Mouse (Mus musculus) spleen, postnatal 10 days (tissue): ENCODE data around the gene Klhl5.
A peak's percentile ranks its signal among the peaks of the same experiment; 100 is the strongest.

Experiments used
- DNase-seq, 2 experiments: peaks; one replicate each; pipeline ENCODE4 v3.0.0; 2021 to 2022; ENCODE audit warnings: low spot score in 2 of 2

Gene Klhl5

DNA sequence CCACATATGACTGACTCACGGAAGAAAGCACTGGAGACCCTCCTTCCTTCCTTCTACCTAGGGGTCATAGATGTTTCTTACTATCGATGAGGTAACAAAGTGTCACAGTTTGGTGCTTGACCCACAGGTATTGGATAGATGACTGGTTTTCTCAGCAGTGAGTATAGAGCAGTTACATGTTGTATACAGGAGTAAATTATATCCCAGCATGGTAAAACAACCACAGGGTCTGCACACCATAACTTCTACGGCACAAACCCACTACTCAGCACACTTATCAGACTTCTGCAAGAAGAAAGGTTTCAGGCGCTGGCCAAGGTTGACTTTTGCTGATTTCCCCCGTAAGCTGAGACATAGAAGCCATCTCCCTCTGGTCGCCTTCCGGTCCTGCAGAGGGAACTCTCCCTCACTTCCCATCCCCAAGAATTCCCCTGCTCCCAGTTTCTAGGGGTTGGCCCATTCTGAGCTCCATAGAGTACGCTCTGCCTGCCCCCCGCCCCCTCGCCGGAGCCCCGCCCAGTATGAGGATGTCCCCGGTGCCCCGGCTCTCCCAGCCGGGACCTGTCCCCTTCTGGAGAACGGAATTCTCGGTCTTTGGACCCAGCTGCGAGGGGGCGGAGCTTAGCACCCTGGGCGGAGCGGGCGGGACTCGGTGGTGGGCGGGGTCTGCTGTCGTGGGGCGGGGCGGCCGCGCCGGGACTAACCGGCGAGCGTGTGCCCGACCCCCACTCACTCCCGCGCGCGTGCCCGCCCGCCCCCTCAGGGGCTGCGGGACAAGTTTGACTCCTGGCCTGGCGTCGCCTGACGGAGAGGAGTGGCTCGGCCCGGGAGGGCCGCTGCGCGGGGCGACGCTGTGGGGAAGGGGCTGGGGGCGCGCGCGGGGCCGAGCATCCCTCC lies at the start of gene Klhl5:
Klhl5 (plus strand) TSS at position 664 of the 897 bp plus-strand sequence.
- DNase-seq, result peak; percentile 72 to 90

DNA sequence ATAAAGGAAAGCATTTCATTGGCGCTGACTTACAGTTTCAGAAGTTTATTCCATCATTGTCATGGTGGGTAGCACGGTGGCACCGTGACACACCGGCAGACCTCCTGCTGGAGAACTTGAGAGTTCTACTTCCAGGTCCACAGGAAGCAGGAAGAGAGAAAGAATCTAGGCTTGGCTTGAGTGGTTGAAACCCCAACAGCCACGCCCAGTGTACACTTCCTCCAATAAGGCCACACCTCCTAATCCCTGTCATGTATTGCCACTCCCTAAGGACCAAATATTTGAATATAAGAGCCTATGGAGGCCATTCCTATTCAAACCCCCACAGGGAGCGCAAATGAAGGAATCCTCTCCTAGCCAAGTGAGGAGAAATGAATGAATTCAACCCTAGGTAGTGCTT lies 49.7 kb upstream of the Klhl5 start:
- DNase-seq, result no peak

- no peak for DNase-seq
These were observed 47.5 kb upstream of the Klhl5 start for GRCm38 (mm10) chr5:65059806-65060205.

DNA sequence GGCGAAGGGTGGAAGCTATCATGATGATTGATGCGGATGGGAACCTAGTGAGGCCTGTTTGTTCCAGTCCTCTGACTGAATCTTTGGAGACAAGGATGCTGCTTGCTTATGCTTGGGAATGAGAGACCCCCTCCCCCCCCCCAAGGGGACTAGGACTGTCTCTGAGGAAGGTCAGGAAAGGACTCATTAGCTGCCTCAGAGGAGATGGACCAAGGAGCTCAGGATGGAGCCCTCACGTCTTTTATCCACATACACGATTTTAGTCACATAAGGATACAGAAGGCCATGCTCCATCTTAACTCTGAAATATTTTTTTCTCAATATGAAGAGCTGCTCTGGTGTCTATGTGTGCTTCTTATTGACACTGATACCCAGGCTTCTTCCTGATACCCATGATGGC lies 45.1 kb upstream of the Klhl5 start:
- DNase-seq, result no peak

DNA sequence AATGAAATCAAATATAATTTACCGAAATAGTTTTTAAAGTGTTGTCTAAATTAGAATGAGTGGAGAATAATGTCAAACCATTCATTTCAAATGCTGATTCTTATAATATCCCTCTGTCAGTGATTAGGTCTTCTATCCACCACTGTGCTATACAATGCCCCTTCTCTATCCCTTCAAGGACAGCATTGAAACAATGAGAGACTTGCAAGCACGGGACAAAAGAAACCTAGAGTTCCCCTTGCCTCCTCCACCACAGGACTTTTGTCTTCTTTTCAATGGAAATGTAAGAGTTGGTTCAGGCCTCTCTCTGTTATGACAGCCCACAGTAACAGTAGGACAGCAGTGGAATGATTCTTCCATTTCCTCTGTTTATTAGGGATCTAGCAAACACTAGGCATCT lies 44.1 kb upstream of the Klhl5 start:
- no peak for DNase-seq

GRCm38 (mm10) chr5:65068166-65068565 lies 39.2 kb upstream of the Klhl5 start:
- DNase-seq, result no peak

- DNase-seq, result no peak
These were observed 37.5 kb upstream of the Klhl5 start for GRCm38 (mm10) chr5:65069872-65070271.

GRCm38 (mm10) chr5:65071689-65072118 lies 35.6 kb upstream of the Klhl5 start:
- no peak for DNase-seq

DNA sequence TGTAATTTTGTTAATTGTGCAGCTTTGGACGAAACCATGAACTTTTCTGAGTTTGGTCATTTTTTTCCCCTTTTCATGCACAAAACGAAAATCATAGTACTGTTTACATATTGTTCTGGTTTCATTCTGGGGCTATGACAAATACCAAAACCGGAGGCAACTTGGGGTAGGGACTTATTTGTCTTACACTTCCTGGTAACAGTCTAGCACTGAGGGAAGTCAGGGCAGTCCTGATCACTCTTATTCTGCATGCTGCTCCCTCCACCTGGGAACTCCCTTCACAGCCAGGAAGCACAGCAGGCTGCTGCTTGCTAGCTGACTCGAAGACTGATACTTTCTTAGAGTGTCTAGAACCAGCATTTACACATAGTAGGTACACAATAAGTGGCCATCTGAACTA lies 34.1 kb upstream of the Klhl5 start:
- DNase-seq, result no peak

DNA sequence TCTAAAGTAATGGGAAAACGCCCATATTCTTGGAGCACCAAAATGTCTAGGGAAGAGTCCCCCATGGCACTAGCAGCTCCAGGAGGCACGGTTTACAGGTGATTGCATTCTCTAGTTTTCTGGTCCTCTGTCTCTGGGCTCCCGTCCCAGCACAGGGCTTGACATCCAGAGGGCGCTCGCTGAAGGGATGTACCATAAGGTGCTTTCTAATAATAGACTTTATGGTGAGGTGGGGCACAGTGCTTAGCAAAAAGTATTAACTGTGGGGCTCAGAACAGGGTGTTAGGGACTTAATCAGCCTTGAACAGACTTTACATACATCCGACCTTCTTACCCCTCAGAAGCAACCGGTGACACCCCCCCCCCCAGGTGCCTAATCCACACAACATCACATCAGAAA lies 32.6 kb upstream of the Klhl5 start:
- DNase-seq, result no peak

GRCm38 (mm10) chr5:65076087-65076486 lies 31.3 kb upstream of the Klhl5 start:
- DNase-seq, result no peak

DNA sequence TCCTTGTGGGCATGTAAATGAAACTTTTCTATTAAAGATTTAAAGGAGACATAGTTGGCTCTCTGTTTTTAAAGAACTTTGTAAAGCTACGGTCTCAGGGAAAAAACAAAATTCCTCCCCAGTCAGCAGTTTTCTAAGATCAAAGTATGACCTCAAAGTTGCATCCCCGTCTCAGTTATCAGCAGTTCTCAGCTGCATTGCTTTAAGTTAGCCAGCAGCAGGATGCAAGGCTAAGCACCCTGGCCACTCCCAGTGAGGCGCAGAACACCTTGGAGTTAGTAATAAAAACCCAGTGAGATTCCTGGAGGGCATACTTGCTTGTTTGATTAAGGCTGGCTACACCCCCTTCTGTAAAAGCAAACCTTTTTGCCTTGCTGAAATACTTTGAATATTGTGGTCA lies 30.6 kb upstream of the Klhl5 start:
- no peak for DNase-seq

DNA sequence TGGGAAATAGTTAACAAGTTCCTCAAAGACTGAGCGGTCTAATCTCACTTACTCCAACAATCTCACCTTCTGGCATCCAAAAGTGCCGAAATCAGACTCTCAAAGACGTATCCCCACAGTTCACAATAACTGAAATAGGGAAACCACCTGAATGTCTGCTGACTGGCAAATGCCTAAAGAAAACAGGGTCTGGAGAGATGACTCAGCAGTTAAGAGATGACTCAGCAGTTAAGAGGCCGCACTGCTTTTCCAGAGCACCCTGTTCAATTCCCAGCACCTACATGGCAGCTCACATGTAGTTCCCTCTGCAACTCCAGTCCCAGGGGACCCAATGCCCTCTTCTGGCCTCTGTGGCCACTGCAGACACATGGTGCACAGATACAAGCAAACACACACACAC lies 29.3 kb upstream of the Klhl5 start:
- no peak for DNase-seq

DNA sequence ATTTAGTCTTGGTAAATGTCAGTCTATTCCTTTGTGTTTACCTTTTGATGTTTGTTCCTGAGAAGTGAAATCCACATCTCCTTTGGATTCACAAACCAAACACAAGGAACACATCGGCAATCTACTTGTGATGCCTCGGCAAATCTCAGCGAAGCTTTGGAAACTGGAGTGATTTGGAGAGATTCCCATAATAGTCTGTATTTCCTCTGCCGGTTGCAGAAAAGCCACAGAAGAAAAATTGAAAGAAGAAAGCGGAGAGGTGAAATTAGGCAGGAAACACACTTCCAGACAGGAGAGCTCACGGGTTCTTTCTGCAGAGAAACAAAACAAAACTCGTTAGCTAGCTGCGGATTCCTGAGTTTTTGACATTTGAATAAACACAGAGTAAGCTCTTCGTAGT lies 27.5 kb upstream of the Klhl5 start:
- DNase-seq, result no peak

DNA sequence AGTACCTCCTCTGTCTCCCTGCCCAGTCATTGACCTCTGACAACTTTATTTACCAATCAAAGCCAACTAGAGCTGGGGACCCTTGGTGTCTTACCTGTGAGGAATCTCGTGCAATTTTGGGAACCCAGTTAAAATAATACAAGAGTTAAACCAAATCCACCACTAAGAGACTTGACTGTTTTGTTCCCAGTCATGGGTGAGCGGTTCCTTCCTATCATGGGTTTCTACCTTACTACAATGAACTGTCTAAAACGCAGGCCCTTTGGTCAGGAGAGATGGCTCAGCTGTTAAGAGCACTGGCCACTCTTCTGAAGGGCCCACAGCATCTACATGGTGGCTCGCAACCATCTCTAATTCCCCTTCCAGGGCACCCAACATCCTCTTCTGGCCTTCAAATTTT lies 25.5 kb upstream of the Klhl5 start:
- no peak for DNase-seq

GRCm38 (mm10) chr5:65086522-65086921 lies 20.8 kb upstream of the Klhl5 start:
- no peak for DNase-seq

- DNase-seq, result no peak
These were observed 17.6 kb upstream of the Klhl5 start for GRCm38 (mm10) chr5:65089707-65090106.

- no peak for DNase-seq
These were observed 16.0 kb upstream of the Klhl5 start for GRCm38 (mm10) chr5:65091184-65091858.

DNA sequence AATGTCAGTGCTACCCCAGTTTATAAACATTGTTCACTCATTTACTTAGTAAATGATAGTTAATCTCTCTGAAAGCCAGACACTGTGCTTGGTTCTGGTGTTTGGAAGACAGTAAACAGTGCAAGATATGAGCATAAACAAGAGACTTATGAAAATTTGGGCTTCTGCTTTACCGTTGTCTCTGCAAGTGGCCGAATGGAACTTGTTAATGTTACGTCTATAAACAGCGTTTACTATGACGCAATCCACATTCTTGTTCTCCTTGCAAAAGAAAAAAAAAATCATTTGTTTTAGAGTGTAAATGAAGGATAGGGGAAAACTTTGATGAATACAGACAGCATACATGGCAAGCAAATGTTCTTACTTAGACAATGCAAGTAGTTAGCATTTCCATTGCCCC lies 15.4 kb upstream of the Klhl5 start, which contains the start of gene Tmem156:
Tmem156 (minus strand) TSS at position 212 of the 400 bp plus-strand sequence.
- DNase-seq, result no peak

DNA sequence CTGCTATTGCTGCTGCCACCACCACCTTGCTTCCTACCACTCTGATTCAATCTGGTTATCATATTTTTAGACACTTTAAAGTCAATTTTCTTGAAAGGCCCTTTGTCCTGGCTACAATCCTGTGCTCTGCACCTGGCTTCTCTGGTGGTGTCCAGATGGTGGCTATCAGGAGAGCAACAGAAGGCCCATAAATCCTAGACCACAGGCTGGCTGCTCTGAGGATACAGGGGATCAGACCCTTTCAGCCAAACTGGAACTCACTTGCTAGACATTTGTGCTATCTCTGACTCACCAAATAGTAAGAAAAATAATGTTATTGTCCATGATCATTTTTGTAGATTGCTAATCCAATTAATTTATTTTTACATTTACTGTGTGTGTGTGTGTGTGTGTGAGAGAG lies 13.6 kb upstream of the Klhl5 start:
- DNase-seq, result no peak

DNA sequence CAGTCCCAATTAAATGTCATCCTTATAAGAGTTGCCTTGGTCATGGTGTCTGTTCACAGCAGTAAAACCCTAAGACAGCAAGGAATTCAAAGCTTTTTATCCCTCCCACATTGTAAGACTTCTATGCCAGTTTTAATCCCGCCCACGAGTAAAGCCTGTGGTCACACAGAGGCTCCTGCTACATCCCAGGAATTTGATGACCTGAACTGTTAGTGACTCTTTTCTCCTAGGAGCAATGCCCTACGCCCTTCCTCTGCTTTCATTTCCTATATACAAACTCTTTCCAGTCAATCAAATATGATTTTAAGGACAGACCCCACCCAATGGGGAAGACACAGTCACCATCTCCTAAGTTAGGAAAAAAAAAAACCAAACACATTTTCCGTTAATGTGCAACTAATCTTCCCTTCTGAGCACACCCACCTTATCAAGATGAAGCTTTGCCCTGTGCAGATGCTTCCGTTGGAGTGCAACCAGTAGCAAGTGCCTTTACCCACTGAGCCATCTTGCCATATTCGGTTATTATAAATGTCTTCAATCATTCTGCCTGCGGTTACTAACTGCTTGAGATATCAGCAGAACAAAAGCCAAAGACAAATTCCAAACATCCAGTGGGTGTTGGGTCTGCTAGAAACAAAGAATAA lies 12.3 kb upstream of the Klhl5 start:
- DNase-seq, result no peak

- no peak for DNase-seq
These were observed 11.3 kb upstream of the Klhl5 start for GRCm38 (mm10) chr5:65096082-65096481.

GRCm38 (mm10) chr5:65096805-65097204 lies 10.5 kb upstream of the Klhl5 start:
- no peak for DNase-seq
